Mouse (Mus musculus) right cerebral cortex, postnatal 36 days (tissue): Measurements from ENCODE around the gene Gas2l3.

ENCODE experiments used
- DNase-seq, 2 experiments: peaks; one replicate each; pipeline ENCODE4 v3.0.0; 2022; ENCODE audit warnings: low spot score in 2 of 2, mixed read lengths in 1 of 2

Gas2l3 gene

GRCm38 (mm10) chr10:89443115-89443622, 598 bp downstream of the Gas2l3 start:
- DNase-seq = peak in 1 of 2 experiments; percentile 43

DNA sequence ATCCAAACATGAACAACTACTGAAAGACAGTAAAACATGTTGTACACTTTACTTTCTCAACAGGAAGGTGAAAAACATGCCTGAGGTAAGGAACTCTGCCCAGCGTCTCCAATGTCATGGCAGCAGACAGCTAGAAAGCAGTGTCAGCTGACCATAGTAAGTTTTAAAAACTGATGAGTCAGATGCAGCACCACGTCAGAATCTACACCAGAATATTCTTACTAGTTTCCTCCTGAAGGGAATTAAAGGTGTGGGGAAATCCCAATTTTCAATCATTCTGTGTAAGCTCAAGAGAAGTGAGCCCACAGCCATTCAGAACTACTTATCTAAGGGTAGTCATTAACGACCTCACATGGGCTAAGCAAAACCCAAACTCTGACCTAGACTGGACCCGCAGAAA, 1.1 kb downstream of the Gas2l3 start:
- no peak for DNase-seq

- no peak for DNase-seq
Measured at GRCm38 (mm10) chr10:89441961-89442360, 1.8 kb downstream of the Gas2l3 start.

DNA sequence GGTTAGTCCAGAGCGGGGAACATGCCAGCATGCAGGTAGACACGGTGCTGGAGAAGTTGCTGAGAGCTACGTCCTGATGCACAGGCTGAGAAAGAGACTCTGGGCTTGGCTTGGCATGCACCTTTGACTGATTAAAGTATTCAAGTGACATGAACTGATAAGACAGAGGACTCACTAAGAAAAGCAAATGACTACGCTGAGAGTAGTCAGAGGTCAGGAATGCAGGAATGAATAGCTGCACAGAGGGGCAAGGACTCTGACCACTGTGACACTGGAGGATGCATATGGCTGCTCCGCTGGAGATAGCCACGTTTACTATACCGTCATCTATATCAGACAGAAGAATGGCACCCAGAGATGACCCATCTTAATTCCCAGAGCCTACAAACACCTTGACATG, 4.4 kb downstream of the Gas2l3 start:
- DNase-seq = no peak

- no peak for DNase-seq
Measured at GRCm38 (mm10) chr10:89437996-89438395, 5.8 kb downstream of the Gas2l3 start.

- DNase-seq = no peak
Measured at GRCm38 (mm10) chr10:89437472-89437871, 6.3 kb downstream of the Gas2l3 start.

- no peak for DNase-seq
Measured at GRCm38 (mm10) chr10:89435920-89436319, 7.8 kb downstream of the Gas2l3 start.

GRCm38 (mm10) chr10:89435413-89435812, 8.4 kb downstream of the Gas2l3 start:
- no peak for DNase-seq

DNA sequence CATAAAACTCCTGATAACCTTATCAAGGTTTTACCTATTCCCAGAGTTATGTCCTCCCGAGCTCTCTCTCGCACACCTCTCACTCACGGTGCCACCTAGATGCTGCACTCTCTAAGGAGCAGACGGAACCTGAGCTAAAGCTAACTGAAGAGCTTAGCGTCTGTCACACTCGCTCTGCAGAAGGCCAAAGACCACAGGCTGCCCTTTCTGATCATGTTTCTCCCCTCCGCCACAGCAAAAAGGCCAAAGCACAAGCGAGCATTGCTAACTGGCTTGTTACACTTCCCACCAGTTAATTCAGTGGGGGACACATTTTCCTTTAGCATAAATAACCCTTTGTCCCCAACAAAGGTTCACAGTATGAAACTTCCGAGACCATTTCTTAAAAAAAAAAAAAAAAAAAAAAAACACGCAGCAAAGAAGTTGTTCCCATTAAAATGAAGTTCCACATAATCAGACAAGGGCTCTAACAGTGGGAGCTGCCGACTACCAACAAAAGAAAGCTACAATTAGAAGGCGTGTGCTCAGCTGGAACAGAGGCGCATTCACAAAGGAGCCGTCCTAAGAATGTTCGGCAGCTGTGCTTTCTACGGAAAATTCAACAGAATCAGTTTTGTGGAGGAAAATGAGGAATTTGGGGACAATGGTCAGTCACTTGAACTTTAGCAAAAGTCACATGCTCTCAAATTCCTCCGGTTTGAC, 9.1 kb downstream of the Gas2l3 start:
- DNase-seq = no peak

GRCm38 (mm10) chr10:89432743-89433142, 11.0 kb downstream of the Gas2l3 start:
- no peak for DNase-seq

GRCm38 (mm10) chr10:89430751-89431150, 13.0 kb downstream of the Gas2l3 start:
- no peak for DNase-seq

DNA sequence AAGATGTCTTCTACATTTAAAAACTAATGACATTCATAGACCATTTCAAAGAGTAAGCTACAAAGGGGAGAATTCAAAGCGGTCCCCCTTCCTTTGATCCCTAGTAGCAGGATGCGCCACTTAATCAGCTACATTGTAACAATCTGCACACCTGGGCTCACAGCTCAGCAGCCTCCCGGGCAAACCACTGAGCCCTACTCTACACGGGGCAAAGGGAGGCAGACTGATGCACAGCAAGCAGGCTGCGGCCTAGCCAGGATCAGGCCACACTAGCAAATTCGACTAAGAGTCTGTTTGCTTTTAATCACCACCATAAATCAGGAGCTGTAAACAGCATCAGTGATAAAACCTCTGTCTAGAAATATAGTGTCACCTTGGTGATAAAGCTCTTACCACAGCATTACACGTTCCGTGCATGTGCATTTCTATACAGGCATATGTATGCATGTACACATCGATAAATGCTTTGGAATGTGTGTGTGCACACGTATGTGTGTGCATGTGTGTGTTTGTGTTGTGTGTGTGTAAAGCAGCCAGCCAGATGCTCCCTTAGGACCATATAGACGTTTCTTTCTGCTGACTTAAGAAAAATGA, 18.9 kb downstream of the Gas2l3 start:
- no peak for DNase-seq

GRCm38 (mm10) chr10:89424217-89424616, 19.6 kb downstream of the Gas2l3 start:
- no peak for DNase-seq

- no peak for DNase-seq
Measured at GRCm38 (mm10) chr10:89423164-89423778, 20.5 kb downstream of the Gas2l3 start.

- DNase-seq = no peak
Measured at GRCm38 (mm10) chr10:89422504-89423158, 21.1 kb downstream of the Gas2l3 start.

GRCm38 (mm10) chr10:89417966-89418365, 25.8 kb downstream of the Gas2l3 start:
- no peak for DNase-seq

GRCm38 (mm10) chr10:89415478-89415877, 28.3 kb downstream of the Gas2l3 start:
- no peak for DNase-seq

DNA sequence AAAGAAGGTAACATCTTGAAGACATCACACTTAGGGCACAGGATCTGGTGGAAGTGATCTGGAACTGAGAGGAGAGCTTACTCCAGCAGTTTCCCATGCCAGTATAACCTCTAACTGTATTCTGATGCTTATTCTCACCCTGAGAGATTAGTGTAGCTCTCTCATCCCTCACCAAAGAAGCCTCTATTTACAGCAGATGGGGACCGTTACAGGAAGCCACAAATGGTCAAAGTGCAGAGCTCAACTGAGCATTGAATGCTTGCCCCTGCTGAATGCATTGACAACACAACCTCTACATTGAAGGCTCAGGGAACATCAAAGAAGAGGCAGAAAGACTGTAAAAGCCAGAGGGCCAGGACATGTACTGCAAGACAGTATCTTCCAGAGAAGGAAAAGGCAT, 36.2 kb downstream of the Gas2l3 start:
- DNase-seq = no peak

GRCm38 (mm10) chr10:89406733-89407484, 36.9 kb downstream of the Gas2l3 start:
- DNase-seq = no peak

DNA sequence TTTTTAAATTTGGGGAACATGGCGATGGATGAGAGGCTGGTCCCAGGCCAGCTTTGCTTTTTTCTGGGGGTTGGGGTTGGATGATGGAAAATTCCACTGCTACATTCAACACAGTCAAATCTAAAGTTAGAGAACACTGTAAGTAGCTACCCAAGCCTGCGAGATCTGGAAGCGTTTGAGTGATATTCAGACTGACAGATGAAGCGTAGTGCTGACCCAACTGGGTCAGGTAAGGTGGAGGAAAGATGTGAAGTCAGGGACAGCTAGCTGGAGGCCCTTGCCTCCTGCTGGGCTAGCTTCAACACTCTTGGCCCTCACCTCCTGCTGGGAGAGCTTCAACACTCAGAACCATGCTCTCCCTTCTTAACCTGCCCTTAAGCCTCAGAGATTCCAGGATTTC, 38.8 kb downstream of the Gas2l3 start:
- no peak for DNase-seq

GRCm38 (mm10) chr10:89400674-89401336, 43.0 kb downstream of the Gas2l3 start:
- DNase-seq = peak in 1 of 2 experiments; percentile 23
